In the genomic region with DNA sequence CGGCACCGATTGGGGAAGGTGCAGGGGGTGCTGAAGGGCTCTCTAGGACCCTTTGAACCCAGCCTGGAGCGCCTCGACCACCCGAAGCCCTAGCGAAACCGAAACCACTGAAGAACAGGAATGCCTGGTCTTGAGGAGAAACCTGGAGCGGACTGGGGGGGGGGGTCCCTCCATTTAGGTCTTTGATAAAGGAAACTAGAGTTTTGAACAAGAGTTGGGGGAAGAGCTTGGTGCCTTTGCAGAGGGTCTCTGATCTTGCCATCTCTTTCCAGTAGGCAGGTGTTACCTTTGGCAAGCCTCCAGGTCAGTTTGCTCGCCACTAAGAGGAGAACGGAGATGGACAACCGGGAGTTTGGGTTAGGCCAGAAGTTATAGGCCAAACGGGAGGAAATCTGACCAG, we compare ENCODE assay signal across 14 mouse cellular contexts. TPM values are rescaled to one million over a fixed set of nuclear protein-coding genes. Genes with fewer than 3 reads are reported as not detected.
DNase-seq lines count a peak whose midpoint lies in the region; ATAC-seq lines count a peak whose summit lies in the region.
"Had no signal": no experiment of that assay in that cellular context is flagged by ENCODE, and none has a peak within 500 bp of the region (broad histone marks: within the 10 kb centered on the region; RNA-seq: fewer than 3 reads in every experiment).

No protein-coding gene starts in this region.

- H3K4me1 ChIP-seq in kidney, embryonic 14.5 days (ENCODE audit: control insufficient read depth, insufficient read depth, low read length): peaks cover 21% of the 10 kb centered on the region; the same call in 1 of the 2 replicates

- 2% methylated on average over 12 of the region's 12 CpGs for WGBS in kidney, embryonic 14.5 days

- H3K9me3 ChIP-seq in kidney, embryonic 14.5 days (ENCODE audit: control insufficient read depth, low read length): no peaks in the 10 kb centered on the region

- ATAC-seq in kidney, embryonic 14.5 days (ENCODE audit: low FRiP score, low TSS enrichment): no peak
- no peak for ATAC-seq in frontal cortex, adult (ENCODE audit: low TSS enrichment)

- peak overlapping the region; percentile 97 for H3K9ac ChIP-seq in kidney, embryonic 14.5 days (ENCODE audit: low read depth, low read length)

- peaks cover 5% of the 10 kb centered on the region; the same call in 1 of the 2 replicates for H3K36me3 ChIP-seq in kidney, embryonic 14.5 days (ENCODE audit: control insufficient read depth, insufficient read depth, low read length)

- peak; percentile 38 for DNase-seq in embryo, embryonic 9.5 days (ENCODE audit: extremely low spot score)
- DNase-seq in embryo, embryonic 11 days: no peak
- DNase-seq in kidney, adult 9 months: no peak
- peak; percentile 23 for DNase-seq in retina, embryonic 14.5 days (ENCODE audit: low spot score)
- no peak for DNase-seq in retina, postnatal 1 day
- no peak for DNase-seq in spleen, adult 12 weeks (ENCODE audit: low spot score)
- DNase-seq: gastrocnemius, postnatal 10 days; kidney, postnatal 10 days; right cerebral cortex, postnatal 4 days had no signal

- H3K4me2 ChIP-seq in kidney, embryonic 14.5 days (replicated peaks; ENCODE audit: low read depth, low read length): peak overlapping the region; percentile 59

- peak overlapping the region; percentile 80 for H3K4me3 ChIP-seq in kidney, embryonic 14.5 days (ENCODE audit: low read length)

- H3K27ac ChIP-seq in kidney, embryonic 14.5 days (ENCODE audit: low read depth, low read length): peak overlapping the region; percentile 95; the same call in 1 of the 2 replicates

- H3K27me3 ChIP-seq in kidney, embryonic 14.5 days (ENCODE audit: control insufficient read depth, insufficient read depth, low read length): peaks cover 21% of the 10 kb centered on the region; the same call in 1 of the 2 replicates

RNA-seq across cellular contexts. Expression of gene Wt1, which starts 2.2 kb away (rescaled TPM):
- 108 and 164 TPM in 2 replicates for polyA plus RNA-seq in kidney, embryonic 14.5 days (2014; fragmentation: Nextera tagmentation; extraction: Ambion mirVana)

RNA-seq across cellular contexts. Expression of gene Gm11060, which starts 36.7 kb away (rescaled TPM):
- not detected in 2 replicates for polyA plus RNA-seq in kidney, embryonic 14.5 days (2014; fragmentation: Nextera tagmentation; extraction: Ambion mirVana)
- polyA plus RNA-seq: brain, embryonic 14.5 days; neural tube, embryonic 14.5 days; thymus, postnatal 0 days had no signal

Comparison
In these comparisons a context has a peak if more than half of its experiments do, and no peak if none do; other contexts are left out.
1. DNase-seq: peak in embryo, embryonic 9.5 days (single experiment) and retina, embryonic 14.5 days (single experiment); none in embryo, embryonic 11 days (single experiment), kidney, adult 9 months (single experiment), retina, postnatal 1 day (single experiment) and spleen, adult 12 weeks (single experiment).